Mouse (Mus musculus): ENCODE results near the gene Nkpd1. TPM values are rescaled to one million over a fixed set of nuclear protein-coding genes. Genes with fewer than 3 reads are reported as not detected.

The Nkpd1 gene
- polyA plus RNA-seq, 1 experiment from 2014 or later = 0.32 TPM

DNA sequence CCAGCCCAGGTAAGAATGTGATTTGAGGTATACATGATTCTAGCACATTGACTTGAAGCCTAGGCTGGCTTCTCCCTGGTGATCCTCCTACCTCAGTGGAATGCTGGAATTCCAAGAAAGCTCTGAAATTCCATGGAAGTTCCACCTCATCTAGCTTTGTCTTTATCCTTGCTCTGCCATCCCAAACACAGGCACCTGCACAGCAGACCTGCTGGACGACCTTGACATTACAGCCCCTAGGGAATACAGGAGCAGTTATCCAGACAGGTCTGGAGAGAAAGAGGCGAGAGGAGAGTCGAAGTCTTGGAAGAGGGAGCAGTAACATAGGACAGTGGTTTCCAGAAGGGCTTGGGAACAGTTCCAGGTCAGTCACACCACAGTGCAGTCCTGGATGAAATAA lies 52.0 kb downstream of the Nkpd1 start:
- no peak overlapping the region for H3K9ac ChIP-seq
- H3K36me3 ChIP-seq = peaks cover 35% of the 10 kb centered on the region
- peaks cover 25% of the 10 kb centered on the region for H3K4me1 ChIP-seq (replicated peaks)
- no peak overlapping the region for H3K27ac ChIP-seq
- H3K4me3 ChIP-seq = no peak overlapping the region
- 81% methylated on average over 3 of the region's 3 CpGs for WGBS
- no peak for ATAC-seq (ENCODE audit: low FRiP score)
- H3K4me2 ChIP-seq = no peak overlapping the region
- H3K9me3 ChIP-seq = no peaks in the 10 kb centered on the region
- H3K27me3 ChIP-seq = peaks cover under 1% of the 10 kb centered on the region

DNA sequence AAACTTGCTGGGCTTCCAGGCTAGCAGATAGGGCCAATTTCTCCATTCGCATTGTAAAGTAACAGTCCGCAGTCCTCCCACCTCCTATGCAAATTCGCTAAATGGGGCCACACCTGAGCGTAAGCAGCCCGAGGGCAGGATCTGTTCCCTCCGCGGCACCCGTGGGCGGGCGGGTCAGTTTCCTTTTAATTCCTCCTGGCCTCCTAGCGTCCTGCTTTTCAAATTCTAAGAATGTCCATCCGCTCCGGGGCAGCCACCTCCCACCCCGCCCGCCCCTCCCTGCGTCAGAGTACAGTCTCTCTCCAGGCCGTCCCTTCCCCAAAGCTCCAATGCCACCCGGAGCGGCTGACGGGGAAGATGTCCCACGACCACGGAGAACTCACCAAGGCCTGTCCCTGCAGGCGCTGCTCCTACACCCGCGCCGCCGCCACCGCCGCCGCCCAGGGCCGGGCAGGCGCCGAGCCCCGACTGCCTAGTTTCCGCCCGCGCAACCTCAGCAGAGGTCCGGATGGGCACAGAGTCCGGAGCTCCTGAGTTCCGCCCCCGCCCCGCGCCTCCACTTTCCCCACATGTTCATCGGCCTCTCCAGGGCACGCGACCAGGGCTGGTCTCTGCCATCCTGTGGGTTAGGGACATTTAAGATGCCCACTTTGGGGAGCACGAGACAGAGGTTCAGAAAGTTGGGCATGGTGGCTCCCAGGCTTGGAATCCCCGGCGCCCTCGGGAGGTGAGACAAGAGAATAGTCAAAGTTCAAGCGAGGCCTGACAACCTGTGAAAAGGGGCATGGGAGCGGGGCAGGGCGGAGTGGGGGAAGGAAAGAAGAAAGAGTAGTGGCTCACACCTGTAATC lies 55.5 kb downstream of the Nkpd1 start:
- H3K4me2 ChIP-seq = peak overlapping the region; percentile 85
- H3K9me3 ChIP-seq = no peaks in the 10 kb centered on the region
- 1% methylated on average over 53 of the region's 53 CpGs for WGBS
- peaks cover 21% of the 10 kb centered on the region for H3K36me3 ChIP-seq
- peak overlapping the region; percentile 76 for H3K27ac ChIP-seq
- peak overlapping the region; percentile 73 for H3K4me3 ChIP-seq
- peak overlapping the region; percentile 85 for H3K9ac ChIP-seq
- ATAC-seq (ENCODE audit: low FRiP score) = peak; percentile 84
- peaks cover 36% of the 10 kb centered on the region for H3K27me3 ChIP-seq
- peaks cover 36% of the 10 kb centered on the region for H3K4me1 ChIP-seq (replicated peaks)

DNA sequence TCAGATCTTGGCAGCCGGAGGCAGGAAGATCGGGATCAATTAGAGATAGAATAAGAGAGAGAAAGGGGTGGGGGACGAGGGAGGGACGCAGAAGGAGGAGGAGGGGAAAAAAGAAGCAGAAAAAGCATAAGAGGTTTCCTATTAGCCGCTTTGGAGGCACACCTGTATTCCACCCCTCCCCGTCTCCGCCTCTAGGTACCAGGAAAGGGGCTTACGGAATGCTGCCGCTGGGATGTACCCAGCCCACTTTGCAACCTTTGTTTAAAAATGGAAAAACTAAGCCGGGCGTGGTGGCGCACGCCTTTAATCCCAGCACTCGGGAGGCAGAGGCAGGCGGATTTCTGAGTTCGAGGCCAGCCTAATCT lies 56.1 kb downstream of the Nkpd1 start:
- Histone ChIP-seq H3K36me3 (peaks cover 18% of the 10 kb centered on the region), H3K4me1 (replicated peaks) (peaks cover 36% of the 10 kb centered on the region), H3K9me3 (no peaks in the 10 kb centered on the region), H3K4me3 (peak overlapping the region; percentile 73), H3K27me3 (peaks cover 42% of the 10 kb centered on the region), H3K27ac (peak overlapping the region; percentile 76; the same call in 1 of the 2 replicates), H3K9ac (peak overlapping the region; percentile 85), H3K4me2 (peak overlapping the region; percentile 85)
- 23% methylated on average over 16 of the region's 16 CpGs for WGBS
- ATAC-seq (ENCODE audit: low FRiP score) = no peak

Other genes with a start within 250 kb of the Nkpd1 start
- gene Vasp, start 246.0 kb upstream of the Nkpd1 start, polyA plus RNA-seq (2015; fragmentation: Nextera tagmentation; extraction: Ambion mirVana) = 38.5 and 39.7 TPM in 2 replicates
- gene Ppm1n, start 237.8 kb upstream of the Nkpd1 start, polyA plus RNA-seq (2015; fragmentation: Nextera tagmentation; extraction: Ambion mirVana) = 0.49 and 0.69 TPM in 2 replicates
- gene Rtn2, start 235.2 kb upstream of the Nkpd1 start, polyA plus RNA-seq (2015; fragmentation: Nextera tagmentation; extraction: Ambion mirVana) = 101 and 104 TPM in 2 replicates
- 0.06 and 0.08 TPM in 2 replicates for gene Fosb, start 207.8 kb upstream of the Nkpd1 start, polyA plus RNA-seq (2015; fragmentation: Nextera tagmentation; extraction: Ambion mirVana)
- gene Ercc1, start 173.1 kb upstream of the Nkpd1 start, polyA plus RNA-seq (2015; fragmentation: Nextera tagmentation; extraction: Ambion mirVana) = 84.9 and 96.6 TPM in 2 replicates
- 20.9 and 22.1 TPM in 2 replicates for gene Cd3eap, start 158.4 kb upstream of the Nkpd1 start, polyA plus RNA-seq (2015; fragmentation: Nextera tagmentation; extraction: Ambion mirVana)
- gene Ppp1r13l, start 158.1 kb upstream of the Nkpd1 start, polyA plus RNA-seq (2015; fragmentation: Nextera tagmentation; extraction: Ambion mirVana) = 1.4 and 2.2 TPM in 2 replicates
- gene Ercc2, start 135.8 kb upstream of the Nkpd1 start, polyA plus RNA-seq (2015; fragmentation: Nextera tagmentation; extraction: Ambion mirVana) = 20.9 and 28.4 TPM in 2 replicates
- 2.1 and 2.4 TPM in 2 replicates for gene Klc3, start 113.7 kb upstream of the Nkpd1 start, polyA plus RNA-seq (2015; fragmentation: Nextera tagmentation; extraction: Ambion mirVana)
- 0.81 and 0.87 TPM in 2 replicates for gene Ckm, start 113.1 kb upstream of the Nkpd1 start, polyA plus RNA-seq (2015; fragmentation: Nextera tagmentation; extraction: Ambion mirVana)
- 16.1 TPM in 2 replicates for gene Mark4, start 59.0 kb upstream of the Nkpd1 start, polyA plus RNA-seq (2015; fragmentation: Nextera tagmentation; extraction: Ambion mirVana)
- 0.38 and 0.43 TPM in 2 replicates for gene Exoc3l2, start 54.5 kb upstream of the Nkpd1 start, polyA plus RNA-seq (2015; fragmentation: Nextera tagmentation; extraction: Ambion mirVana)
- gene Bloc1s3, start 9.5 kb upstream of the Nkpd1 start, polyA plus RNA-seq (2015; fragmentation: Nextera tagmentation; extraction: Ambion mirVana) = 3.2 and 3.5 TPM in 2 replicates
- 43.9 and 44.9 TPM in 2 replicates for gene Trappc6a, start 9.4 kb upstream of the Nkpd1 start, polyA plus RNA-seq (2015; fragmentation: Nextera tagmentation; extraction: Ambion mirVana)
- 32.1 and 32.7 TPM in 2 replicates for gene Ppp1r37, start 45.2 kb downstream of the Nkpd1 start, polyA plus RNA-seq (2015; fragmentation: Nextera tagmentation; extraction: Ambion mirVana)
- 0.17 and 0.22 TPM in 2 replicates for gene Zfp296, start 59.4 kb downstream of the Nkpd1 start, polyA plus RNA-seq (2015; fragmentation: Nextera tagmentation; extraction: Ambion mirVana)
- 139 and 144 TPM in 2 replicates for gene Gemin7, start 59.8 kb downstream of the Nkpd1 start, polyA plus RNA-seq (2015; fragmentation: Nextera tagmentation; extraction: Ambion mirVana)
- gene Clasrp, start 86.6 kb downstream of the Nkpd1 start, polyA plus RNA-seq (2015; fragmentation: Nextera tagmentation; extraction: Ambion mirVana) = 54.2 and 60.5 TPM in 2 replicates
- 4.9 and 5.4 TPM in 2 replicates for gene Relb, start 111.6 kb downstream of the Nkpd1 start, polyA plus RNA-seq (2015; fragmentation: Nextera tagmentation; extraction: Ambion mirVana)
- gene Clptm1, start 147.2 kb downstream of the Nkpd1 start, polyA plus RNA-seq (2015; fragmentation: Nextera tagmentation; extraction: Ambion mirVana) = 108 and 109 TPM in 2 replicates
- 0.56 TPM in 1 of 2 replicates, not detected in the other for gene Apoc2, start 160.1 kb downstream of the Nkpd1 start, polyA plus RNA-seq (2015; fragmentation: Nextera tagmentation; extraction: Ambion mirVana)
- gene Gm44805, start 163.6 kb downstream of the Nkpd1 start, polyA plus RNA-seq (2015; fragmentation: Nextera tagmentation; extraction: Ambion mirVana) = not detected in 2 replicates
- gene Apoc4, start 163.6 kb downstream of the Nkpd1 start, polyA plus RNA-seq (2015; fragmentation: Nextera tagmentation; extraction: Ambion mirVana) = 0.12 TPM in 1 of 2 replicates, not detected in the other
- gene Apoc1, start 174.8 kb downstream of the Nkpd1 start, polyA plus RNA-seq (2015; fragmentation: Nextera tagmentation; extraction: Ambion mirVana) = 2.7 and 3.8 TPM in 2 replicates
- gene Apoe, start 181.3 kb downstream of the Nkpd1 start, polyA plus RNA-seq (2015; fragmentation: Nextera tagmentation; extraction: Ambion mirVana) = 339 and 374 TPM in 2 replicates
- 119 and 124 TPM in 2 replicates for gene Tomm40, start 197.6 kb downstream of the Nkpd1 start, polyA plus RNA-seq (2015; fragmentation: Nextera tagmentation; extraction: Ambion mirVana)
- gene Nectin2, start 232.6 kb downstream of the Nkpd1 start, polyA plus RNA-seq (2015; fragmentation: Nextera tagmentation; extraction: Ambion mirVana) = 49.1 and 49.8 TPM in 2 replicates